Mouse (Mus musculus) midbrain, embryonic 14.5 days (tissue): ENCODE measurements around the gene Nme1. TPM values are rescaled to one million over a fixed set of nuclear protein-coding genes. Genes with fewer than 3 reads are reported as not detected.

Source experiments
- ATAC-seq: fragments of 200-750 bp; cut with Nextera tagmentation; 2 replicates; pipeline ENCODE4 v1.8.0; 2017; ENCODE audit warnings: moderate number of reproducible peaks, moderate library complexity; ENCODE audit not compliant: low FRiP score, low TSS enrichment
- DNase-seq: peaks from one replicate; pipeline ENCODE4 v3.0.0-alpha.2; 2015
- H3K27ac ChIP-seq: fragments of 300-500 bp; sonication (generic); replicated peaks from 2 replicates; pipeline ENCODE4 v1.5.1; 2014; ENCODE audit warnings: mild to moderate bottlenecking, low read depth, low read length, moderate library complexity
- H3K27me3 ChIP-seq: fragments of 300-500 bp; sonication (generic); 2 replicates; pipeline ENCODE4 v1.6.1; 2014; ENCODE audit warnings: low read length, control low read depth, mixed read lengths; ENCODE audit not compliant: control insufficient read depth, insufficient read depth
- H3K36me3 ChIP-seq: fragments of 300-500 bp; sonication (generic); 2 replicates; pipeline ENCODE4 v1.6.1; 2014; ENCODE audit warnings: low read length, control low read depth; ENCODE audit not compliant: control insufficient read depth, insufficient read depth
- H3K4me1 ChIP-seq: fragments of 300-500 bp; sonication (generic); 2 replicates; pipeline ENCODE4 v1.6.1; 2014; ENCODE audit warnings: mild to moderate bottlenecking, antibody characterized with exemption, low read length, control low read depth; ENCODE audit not compliant: control insufficient read depth, insufficient read depth
- H3K4me2 ChIP-seq: fragments of 300-500 bp; sonication (generic); 2 replicates; pipeline ENCODE4 v1.6.1; 2014; ENCODE audit warnings: mild to moderate bottlenecking, low read length, moderate library complexity
- H3K4me3 ChIP-seq: fragments of 300-500 bp; sonication (generic); replicated peaks from 2 replicates; pipeline ENCODE4 v1.5.1; 2014; ENCODE audit warnings: low read depth, low read length
- H3K9ac ChIP-seq: fragments of 300-500 bp; sonication (generic); replicated peaks from 2 replicates; pipeline ENCODE4 v1.6.1; 2014; ENCODE audit warnings: mild to moderate bottlenecking, low read length, moderate library complexity
- H3K9me3 ChIP-seq: fragments of 300-500 bp; sonication (generic); 2 replicates; pipeline ENCODE4 v1.6.1; 2016; ENCODE audit warnings: low read length, control low read depth, mixed read lengths; ENCODE audit not compliant: control insufficient read depth
- WGBS: fragments of 180-500 bp; shearing (Covaris S2); extraction: QIAGEN DNeasy Blood & Tissue Kit; methylation state at CpG from one replicate; pipeline ENCODE4 v1.1.7; 2014; 5-methylcytosine and 5-hydroxymethylcytosine counted together
- polyA plus RNA-seq: library from polyadenylated mRNA; unstranded; fragments of >200 nt; fragmentation: Nextera tagmentation; extraction: Ambion mirVana; gene quantifications from 2 replicates; pipeline ENCODE4 v1.2.1, GENCODE M21; 2014

Gene Nme1
- polyA plus RNA-seq, 1 experiment from 2014 or later, result 439 TPM

DNA sequence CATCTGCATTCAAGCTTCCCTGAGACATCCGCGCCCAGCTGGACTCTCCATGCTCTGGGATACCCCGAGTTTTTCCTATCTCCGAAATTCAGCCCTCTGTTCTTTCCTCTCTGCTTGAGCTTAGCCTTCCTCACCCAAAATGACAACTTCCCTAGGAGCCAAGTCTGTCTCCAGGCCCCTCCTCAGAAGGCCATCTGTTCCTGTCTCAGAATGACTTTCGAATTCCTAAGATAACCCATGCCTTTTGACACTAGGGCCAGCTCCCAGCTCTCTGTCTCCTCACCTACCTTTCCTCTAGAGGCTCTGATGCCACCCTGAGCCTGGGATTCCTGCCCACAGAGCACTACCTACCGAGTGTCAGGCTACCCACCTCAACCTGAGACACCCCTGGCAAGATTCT, 12.2 kb downstream of the Nme1 start, which contains the start of gene Nme2:
Gene Nme2, minus strand, starts transcription at position 101 of the 400 bp plus-strand sequence.
- Histone ChIP-seq H3K36me3 (peaks cover 44% of the 10 kb centered on the region), H3K27ac (peak within 1 kb of the TSS; percentile 82), H3K27me3 (no peaks in the 10 kb centered on the region), H3K4me3 (peak within 1 kb of the TSS; percentile 60), H3K9me3 (no peaks in the 10 kb centered on the region), H3K4me2 (peak within 1 kb of the TSS; percentile 89), H3K9ac (peak within 1 kb of the TSS; percentile 66), H3K4me1 (peaks cover 10% of the 10 kb centered on the region)
- no peak; the same call in 1 of the 2 replicates for ATAC-seq
- 8% methylated on average over 6 of the region's 6 CpGs for WGBS
- DNase-seq, result peak; percentile 9

DNA sequence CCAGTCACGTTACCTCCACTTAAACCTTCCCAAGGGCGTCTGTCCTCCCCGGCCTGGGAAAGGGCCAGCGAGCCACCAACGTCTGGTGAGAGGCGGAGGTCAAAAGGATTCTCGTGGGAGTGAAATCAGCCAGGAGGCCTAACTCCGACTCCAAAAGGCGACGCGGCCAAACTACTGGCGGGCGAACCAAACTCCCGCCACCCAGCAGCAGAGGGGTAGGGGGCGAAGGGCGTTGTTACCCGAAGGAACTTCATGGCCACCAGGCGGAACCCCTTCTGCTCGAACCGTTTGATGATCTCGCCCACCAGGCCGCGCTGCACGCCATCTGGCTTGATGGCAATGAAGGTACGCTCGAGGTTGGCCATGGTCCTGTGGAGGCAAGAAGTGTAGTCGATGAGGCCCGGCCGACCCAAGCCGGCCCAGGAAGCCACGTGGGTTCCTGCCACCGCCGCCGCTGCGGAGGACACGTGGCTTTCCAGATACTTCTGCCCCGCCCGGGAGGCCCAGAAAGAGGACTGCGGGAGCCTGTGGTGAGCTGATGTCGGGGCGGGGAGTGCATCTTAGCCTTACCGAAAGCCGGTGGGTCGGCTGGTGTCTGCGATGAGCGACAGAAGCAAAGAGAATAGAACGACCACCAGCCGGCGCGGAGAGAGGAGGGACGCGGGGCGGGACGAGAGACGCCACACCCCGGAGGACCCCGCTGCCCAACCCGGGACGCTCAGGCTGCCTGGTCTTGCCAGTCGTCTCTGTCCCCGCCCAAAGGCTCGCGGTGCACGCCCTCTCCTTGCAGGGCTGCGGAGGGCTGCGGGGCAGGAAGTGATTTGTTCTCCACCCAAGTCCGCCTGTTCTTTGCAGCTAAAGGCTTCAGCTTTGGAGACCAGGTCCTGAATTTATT, 12.8 kb downstream of the Nme1 start:
- H3K27ac ChIP-seq, result peak overlapping the region; percentile 82
- peak overlapping the region; percentile 60 for H3K4me3 ChIP-seq
- under 1% methylated on average over 66 of the region's 67 CpGs for WGBS
- H3K9ac ChIP-seq, result peak overlapping the region; percentile 66
- H3K4me2 ChIP-seq, result peak overlapping the region; percentile 89
- H3K9me3 ChIP-seq, result no peaks in the 10 kb centered on the region
- no peaks in the 10 kb centered on the region for H3K27me3 ChIP-seq
- peaks cover 10% of the 10 kb centered on the region for H3K4me1 ChIP-seq
- DNase-seq, result peak; percentile 90
- H3K36me3 ChIP-seq, result peaks cover 44% of the 10 kb centered on the region
- ATAC-seq, result peak; percentile 96

DNA sequence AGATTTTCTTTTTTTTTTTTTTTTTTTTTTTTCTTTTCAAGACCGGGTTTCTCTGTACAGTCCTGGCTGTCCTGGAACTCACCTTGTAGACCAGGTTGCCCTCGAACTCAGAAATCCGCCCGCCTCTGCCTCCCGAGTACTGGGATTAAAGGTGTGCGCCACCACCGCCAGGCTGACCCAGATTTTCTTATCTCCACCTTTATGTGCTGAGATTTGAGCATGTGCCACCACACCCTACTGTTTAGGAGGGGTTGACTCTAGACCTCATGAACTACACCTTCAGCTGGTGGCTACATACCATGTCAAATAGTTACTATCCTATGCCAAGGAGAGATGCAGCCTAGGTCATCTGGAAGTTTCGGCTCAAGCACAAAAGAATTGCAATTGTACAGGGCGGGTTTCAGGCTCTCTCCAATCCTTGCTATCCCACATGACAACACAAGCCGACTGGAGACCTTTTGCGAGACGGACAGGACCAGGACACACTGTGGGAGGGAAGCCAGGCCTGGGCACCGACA, 13.5 kb downstream of the Nme1 start:
- Histone ChIP-seq H3K27me3 (no peaks in the 10 kb centered on the region), H3K9me3 (no peaks in the 10 kb centered on the region), H3K9ac (peak overlapping the region; percentile 66), H3K4me3 (peak overlapping the region; percentile 60), H3K27ac (peak overlapping the region; percentile 82; the same call in 1 of the 2 replicates), H3K4me1 (peaks cover 10% of the 10 kb centered on the region), H3K36me3 (peaks cover 43% of the 10 kb centered on the region), H3K4me2 (peak overlapping the region; percentile 89)
- 0 out of 2 replicates have a peak, but pooled peaks have one; percentile 29 for ATAC-seq
- DNase-seq, result no peak
- 48% methylated on average over 13 of the region's 13 CpGs for WGBS

DNA sequence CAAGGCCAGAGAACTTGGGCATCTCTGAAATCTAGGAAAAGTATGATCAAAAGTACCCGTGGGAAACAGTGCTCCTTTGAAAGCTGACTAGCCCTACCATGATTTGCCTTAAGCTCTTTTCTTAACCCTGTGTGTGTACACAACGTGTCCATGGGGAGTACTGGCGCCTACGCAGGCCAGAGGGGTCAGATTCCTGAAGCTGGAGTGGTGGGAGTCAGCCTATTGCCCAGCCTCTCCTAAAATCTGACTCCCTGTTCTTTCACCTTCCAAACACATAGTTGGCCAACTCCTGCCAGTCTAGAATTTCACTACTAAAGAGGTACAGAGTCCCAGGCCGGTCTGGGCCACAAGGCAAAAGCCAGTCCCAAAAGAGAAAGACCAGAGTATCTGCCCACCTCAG, 15.9 kb downstream of the Nme1 start:
- no peak for DNase-seq
- no peak for ATAC-seq

DNA sequence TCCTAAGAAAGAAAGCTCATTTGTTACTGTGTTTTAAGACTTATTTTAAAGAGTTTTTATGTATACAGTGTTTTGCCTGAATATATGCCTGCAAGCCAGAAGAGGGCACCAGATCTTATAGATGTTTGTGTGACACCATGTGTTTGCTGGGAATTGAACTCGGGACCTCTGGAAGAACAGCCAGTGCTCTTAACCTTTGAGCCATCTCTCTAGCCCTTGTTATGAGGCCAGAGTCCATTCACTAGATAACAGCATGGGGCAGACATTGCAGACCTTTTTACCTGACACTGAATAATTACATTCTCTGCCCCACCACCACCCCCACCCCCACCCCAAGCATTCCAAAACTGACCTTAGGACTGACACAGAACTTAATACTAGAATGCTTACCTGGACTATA, 18.3 kb downstream of the Nme1 start:
- 0 out of 2 replicates have a peak, but pooled peaks cover 3% of the 10 kb centered on the region for H3K4me1 ChIP-seq
- H3K27me3 ChIP-seq, result no peaks in the 10 kb centered on the region
- no peaks in the 10 kb centered on the region for H3K9me3 ChIP-seq
- peaks cover 43% of the 10 kb centered on the region for H3K36me3 ChIP-seq
- no peak overlapping the region for H3K27ac ChIP-seq
- no peak overlapping the region for H3K9ac ChIP-seq
- ATAC-seq (no peak), DNase-seq (no peak)
- no peak overlapping the region for H3K4me2 ChIP-seq
- 97% methylated on average over 1 of the region's 1 CpGs for WGBS
- no peak overlapping the region for H3K4me3 ChIP-seq

More for the DNA sequence above, 15.9 kb downstream of the Nme1 start:
- Histone ChIP-seq H3K27ac (no peak overlapping the region), H3K9ac (no peak overlapping the region), H3K36me3 (peaks cover 34% of the 10 kb centered on the region), H3K4me2 (no peak overlapping the region), H3K4me3 (no peak overlapping the region), H3K9me3 (no peaks in the 10 kb centered on the region), H3K27me3 (no peaks in the 10 kb centered on the region), H3K4me1 (peaks cover 10% of the 10 kb centered on the region)
- 71% methylated on average over 5 of the region's 5 CpGs for WGBS

DNA sequence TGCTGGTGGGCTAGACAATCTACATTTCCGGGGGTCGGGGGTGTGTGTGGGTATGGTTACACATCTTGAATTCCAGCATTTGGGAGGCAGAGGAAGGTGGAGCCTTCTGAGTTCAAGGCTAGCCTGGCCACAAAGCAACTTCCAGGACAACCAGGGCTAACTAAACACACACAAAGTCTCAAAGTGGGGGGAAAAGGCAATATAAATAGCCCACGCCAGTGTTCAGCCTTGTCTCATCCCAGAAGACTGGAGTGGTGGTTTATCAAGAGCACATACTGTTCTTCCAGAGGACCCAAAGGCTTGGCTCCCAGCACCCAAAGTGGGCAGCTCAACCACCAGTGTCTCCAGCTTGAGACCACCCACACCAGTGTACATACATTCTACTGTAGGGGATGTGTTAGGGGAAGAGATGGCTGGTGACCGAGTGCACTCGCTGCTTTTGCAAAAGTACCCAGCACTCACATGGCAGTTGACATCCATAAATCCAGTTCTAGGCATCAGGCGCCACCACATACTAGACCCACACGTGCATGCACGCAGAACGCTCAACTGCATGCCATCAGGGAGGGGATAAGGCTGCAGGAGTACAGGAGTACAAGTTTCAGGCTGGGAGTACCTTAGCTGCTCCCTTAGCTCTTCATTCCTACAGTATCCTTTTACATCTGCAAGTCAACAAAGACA, 19.3 kb downstream of the Nme1 start:
- H3K4me2 ChIP-seq, result no peak overlapping the region
- no peaks in the 10 kb centered on the region for H3K9me3 ChIP-seq
- ATAC-seq (no peak), DNase-seq (no peak)
- H3K27ac ChIP-seq, result no peak overlapping the region
- H3K4me3 ChIP-seq, result no peak overlapping the region
- 95% methylated on average over 9 of the region's 9 CpGs for WGBS
- H3K9ac ChIP-seq, result no peak overlapping the region
- H3K27me3 ChIP-seq, result no peaks in the 10 kb centered on the region
- no peaks in the 10 kb centered on the region for H3K4me1 ChIP-seq
- peaks cover 48% of the 10 kb centered on the region for H3K36me3 ChIP-seq

DNA sequence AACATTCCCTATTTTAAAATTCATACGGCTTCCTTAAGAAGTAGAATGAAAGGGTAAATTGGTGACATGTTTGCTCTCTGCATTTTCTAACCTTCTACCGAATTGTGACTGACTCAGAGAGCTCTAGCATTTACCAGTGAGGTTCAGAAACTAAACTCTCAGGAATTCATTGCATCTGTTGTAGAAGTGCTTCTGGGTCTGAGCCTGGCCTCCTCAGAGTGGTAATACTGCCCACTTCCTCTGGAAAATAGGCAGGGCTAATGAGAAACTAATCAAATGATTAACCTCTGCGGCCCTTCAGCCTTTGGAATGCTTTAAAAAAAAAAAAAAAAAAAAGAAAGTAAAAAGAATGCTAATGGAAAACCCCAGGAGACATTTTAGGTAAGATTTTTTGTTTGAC, 23.3 kb downstream of the Nme1 start:
- ATAC-seq (no peak), DNase-seq (no peak)
- Histone ChIP-seq H3K36me3 (peaks cover 54% of the 10 kb centered on the region), H3K9ac (no peak overlapping the region), H3K27ac (no peak overlapping the region), H3K4me1 (no peaks in the 10 kb centered on the region), H3K4me2 (no peak overlapping the region), H3K9me3 (no peaks in the 10 kb centered on the region), H3K4me3 (no peak overlapping the region), H3K27me3 (no peaks in the 10 kb centered on the region)
- WGBS, result 83% methylated on average over 3 of the region's 3 CpGs

DNA sequence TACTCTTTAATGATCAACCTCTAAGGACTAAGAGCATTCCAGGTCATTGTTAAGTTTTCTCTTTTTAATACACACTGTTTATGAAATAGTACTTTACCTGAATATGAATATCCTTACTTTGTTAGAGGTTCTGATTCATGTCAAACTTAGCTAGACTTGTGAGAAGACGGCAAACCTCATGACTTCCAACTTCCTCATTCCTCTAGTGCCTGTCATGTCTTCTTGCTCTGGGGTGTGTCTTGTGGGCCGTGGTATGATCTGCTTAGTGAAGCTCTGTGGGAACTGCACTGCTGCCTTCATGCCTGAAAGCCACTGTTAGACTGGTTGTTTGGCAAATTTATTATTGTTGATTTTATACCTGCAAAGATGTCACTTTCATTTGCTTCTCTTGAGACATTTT, 27.4 kb downstream of the Nme1 start:
- ATAC-seq (no peak), DNase-seq (no peak)
- Histone ChIP-seq H3K27me3 (no peaks in the 10 kb centered on the region), H3K4me3 (no peak overlapping the region), H3K27ac (no peak overlapping the region), H3K4me2 (no peak overlapping the region), H3K9ac (no peak overlapping the region), H3K4me1 (no peaks in the 10 kb centered on the region), H3K9me3 (no peaks in the 10 kb centered on the region), H3K36me3 (peaks cover 73% of the 10 kb centered on the region)
- WGBS, result 96% methylated on average over 2 of the region's 2 CpGs
